Mouse (Mus musculus) right cerebral cortex, adult 2 months (tissue): ENCODE results near the gene Tdrd3.

ENCODE experiments used
- DNase-seq, 2 experiments: peaks; one replicate each; pipeline ENCODE4 v3.0.0; 2021 to 2022; ENCODE audit warnings: low spot score in 2 of 2

Tdrd3 gene

GRCm38 (mm10) chr14:87566211-87566610, 149.8 kb downstream of the Tdrd3 start:
- DNase-seq, result no peak

- peak in 1 of 2 experiments; percentile 36 for DNase-seq
Measured at GRCm38 (mm10) chr14:87567034-87567461, 150.6 kb downstream of the Tdrd3 start.

DNA sequence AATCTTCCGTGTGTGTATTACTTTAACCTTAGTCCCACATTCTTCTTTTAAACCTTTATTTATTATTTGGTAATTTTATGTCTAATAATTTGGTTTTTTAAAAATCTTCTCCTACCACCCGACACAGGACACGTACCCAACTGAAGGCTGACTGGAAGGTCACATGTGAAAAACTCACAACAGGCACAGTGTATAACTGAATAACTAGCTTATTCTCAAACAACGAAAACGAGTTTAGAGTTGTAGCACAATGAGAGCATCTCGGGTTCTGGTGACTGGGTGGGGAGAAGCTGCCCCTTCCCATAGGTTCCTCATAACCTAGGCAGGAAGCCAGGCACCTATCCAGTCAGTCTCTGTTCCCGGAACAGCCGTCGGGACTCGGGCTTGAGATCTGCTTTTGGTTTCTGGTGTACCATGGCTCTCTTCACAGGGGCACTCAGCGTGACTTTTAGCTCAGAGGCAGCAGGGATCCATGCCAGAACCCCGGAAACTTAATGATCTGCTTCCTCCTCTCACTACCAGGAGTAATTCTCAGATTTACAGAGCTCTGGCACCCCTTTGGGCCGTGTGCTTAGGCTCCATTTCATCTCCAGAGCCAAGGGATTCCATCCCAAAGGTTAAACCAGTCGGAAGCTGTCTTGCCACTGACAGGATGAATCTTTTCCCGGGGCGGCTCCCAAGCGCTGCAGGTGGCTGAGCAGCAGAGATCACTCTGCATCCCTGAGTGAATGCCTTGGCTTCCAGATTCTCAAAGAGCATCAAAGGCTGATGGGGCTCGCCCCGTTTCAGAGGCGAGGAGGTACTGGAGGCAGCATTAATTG, 151.4 kb downstream of the Tdrd3 start:
- peak in 1 of 2 experiments; percentile 51 for DNase-seq

DNA sequence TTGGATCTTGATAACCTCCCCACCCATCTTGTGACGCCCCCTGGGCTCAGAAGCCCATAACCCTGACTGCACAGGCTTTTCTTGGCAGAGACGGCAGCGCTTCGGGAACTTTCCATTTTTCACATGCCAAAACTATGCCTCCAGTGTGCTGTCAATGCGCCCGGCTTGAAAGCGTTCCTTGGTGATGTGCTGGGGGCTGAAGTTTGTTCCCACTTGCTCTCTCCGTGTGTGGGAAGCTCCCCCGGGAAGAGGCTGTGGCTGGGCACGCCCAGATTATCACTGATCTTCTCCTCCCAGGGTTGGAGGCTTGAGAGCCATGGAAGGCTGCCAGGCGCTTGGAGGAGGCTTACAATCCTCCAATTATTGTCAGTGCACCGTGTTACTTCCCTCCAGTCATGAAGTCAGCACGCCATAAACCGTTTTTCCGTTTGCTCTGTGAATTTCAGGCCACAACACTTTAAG, 152.0 kb downstream of the Tdrd3 start:
- peak; percentile 57 to 62 for DNase-seq

DNA sequence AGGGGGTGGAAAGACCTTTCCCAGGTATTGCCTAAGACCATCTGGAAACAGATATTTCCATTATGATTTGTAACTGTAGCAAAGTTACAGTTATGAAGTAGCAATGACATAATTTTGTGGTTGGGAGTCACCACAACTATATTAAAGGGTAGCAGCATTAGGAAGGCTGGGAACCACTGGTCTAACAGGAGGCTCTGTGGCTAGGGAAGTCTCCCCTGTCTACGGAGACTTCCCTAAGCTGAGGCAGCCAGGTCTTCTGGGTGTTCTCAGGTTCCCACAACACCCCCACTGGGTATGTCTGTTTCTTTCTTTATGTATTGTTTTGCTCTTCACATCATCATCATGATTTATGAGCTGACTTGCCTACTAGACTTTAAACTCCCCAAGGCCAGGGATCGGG, 153.0 kb downstream of the Tdrd3 start:
- DNase-seq, result no peak

DNA sequence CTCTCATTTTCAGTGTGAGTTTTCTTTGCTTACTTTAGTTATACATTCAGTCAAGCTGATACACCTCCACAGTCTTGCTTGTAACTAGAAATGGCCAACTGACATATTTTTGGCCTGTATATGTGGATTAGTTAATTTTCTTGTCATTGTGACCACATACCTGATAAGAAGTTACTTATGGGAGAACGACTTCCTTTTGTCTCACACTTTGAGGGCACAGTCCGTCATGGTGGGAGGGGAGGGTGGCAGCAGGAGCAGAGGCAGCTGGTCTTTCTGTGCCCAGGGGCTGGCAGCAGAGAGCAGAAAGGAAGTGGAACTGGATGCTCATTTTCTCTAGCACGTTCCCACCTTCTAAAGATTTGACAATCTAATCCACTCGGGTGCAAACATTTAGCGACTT, 156.0 kb downstream of the Tdrd3 start:
- no peak for DNase-seq

GRCm38 (mm10) chr14:87582610-87583009, 166.2 kb downstream of the Tdrd3 start:
- no peak for DNase-seq
